Mouse (Mus musculus): ENCODE data around the gene Csnk2b.

DNA sequence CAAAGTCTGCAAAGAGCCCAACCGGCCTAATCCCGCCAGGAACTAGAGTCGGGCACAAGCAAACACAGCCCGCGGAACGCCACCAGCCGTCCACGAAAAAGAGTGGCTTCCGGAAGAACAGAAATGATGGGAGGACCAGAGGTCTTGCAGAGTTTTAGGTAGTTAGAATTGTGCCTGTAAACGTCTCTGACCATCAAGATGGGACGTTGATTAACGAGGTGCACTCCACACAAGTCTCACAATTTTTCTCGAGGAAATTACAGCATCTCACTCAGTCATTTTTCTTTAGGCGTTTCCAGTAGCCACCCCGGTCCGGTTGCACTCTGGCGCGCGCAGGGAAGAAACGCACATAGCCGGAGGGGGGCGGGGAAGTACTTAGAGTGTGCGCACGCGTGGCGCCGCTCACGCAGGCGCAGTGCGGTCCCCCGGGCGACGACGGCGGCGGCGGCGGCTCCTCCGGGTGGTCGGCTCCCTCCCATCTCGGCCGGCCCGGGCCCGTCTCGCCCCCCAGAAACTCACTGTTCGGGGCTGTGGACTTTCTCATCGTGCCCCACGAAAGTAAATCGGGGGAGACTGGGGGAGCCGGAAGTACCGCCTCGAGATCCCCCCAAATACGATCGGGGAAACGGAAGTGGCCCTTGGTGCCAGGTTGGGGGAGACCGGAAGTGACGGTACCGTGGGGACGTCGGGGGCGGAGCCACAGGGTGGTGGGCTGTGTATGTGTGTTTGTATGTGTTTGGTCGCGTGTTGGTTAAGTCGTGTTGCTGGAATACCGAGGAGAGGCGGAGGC is 13.1 kb upstream of the Csnk2b start, which contains the start of gene Bag6:
- TF ChIP-seq CTCF (IDR thresholded peaks at IDR 0.05; ENCODE audit: low read depth) (no peak; the same call in 1 of the 2 replicates), EP300 (IDR thresholded peaks at IDR 0.05; ENCODE audit: low read depth) (peak; percentile 84)

Data from liver, postnatal 0 days (tissue).